Mouse (Mus musculus): ENCODE measurements at regions not wholly inside any gene's neighbourhood (a gene's known extent, or its start where the extent isn't known, plus 50 kb on each side); places are given as distances from the start of the nearest gene placed in this dataset.
A peak's percentile ranks its signal among the peaks of the same experiment; 100 is the strongest.

DNA sequence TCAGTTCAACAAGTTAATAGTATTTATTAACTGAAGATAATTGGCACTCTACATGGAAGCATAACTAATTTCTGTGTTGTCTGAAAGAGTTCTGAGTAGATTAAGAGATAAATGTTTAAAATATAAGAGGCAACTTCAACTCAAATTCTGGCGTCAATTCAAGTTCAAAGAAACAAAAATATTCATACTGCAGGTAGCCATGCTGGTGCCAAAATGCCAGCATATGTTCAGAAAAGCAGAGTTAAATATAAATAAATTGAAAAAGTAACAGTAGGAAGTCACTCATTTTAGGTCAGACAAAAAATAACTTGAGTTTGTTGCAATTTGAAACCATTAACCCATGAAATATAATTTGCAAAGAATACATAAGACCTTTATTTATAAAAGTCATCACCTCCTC is 1786.5 kb downstream of the Olfm4 start:
- Histone ChIP-seq H3K9ac (ENCODE audit: low read length) (no peak overlapping the region), H3K4me2 (ENCODE audit: low read depth, low read length, severe bottlenecking) (no peak overlapping the region), H3K4me1 (replicated peaks; ENCODE audit: control insufficient read depth, insufficient read depth, low read length) (no peaks in the 10 kb centered on the region), H3K4me3 (ENCODE audit: low read depth, low read length) (no peak overlapping the region), H3K27ac (ENCODE audit: low read depth, low read length) (no peak overlapping the region), H3K27me3 (ENCODE audit: control insufficient read depth, insufficient read depth, low read length) (no peaks in the 10 kb centered on the region), H3K9me3 (ENCODE audit: control insufficient read depth, low read length) (no peaks in the 10 kb centered on the region), H3K36me3 (ENCODE audit: control insufficient read depth, insufficient read depth, low read length) (no peaks in the 10 kb centered on the region)
- DNase-seq (ENCODE audit: low spot score) (no peak), ATAC-seq (replicated peaks; ENCODE audit: low FRiP score) (no peak)
- WGBS: 86% methylated on average over 1 of the region's 1 CpGs

DNA sequence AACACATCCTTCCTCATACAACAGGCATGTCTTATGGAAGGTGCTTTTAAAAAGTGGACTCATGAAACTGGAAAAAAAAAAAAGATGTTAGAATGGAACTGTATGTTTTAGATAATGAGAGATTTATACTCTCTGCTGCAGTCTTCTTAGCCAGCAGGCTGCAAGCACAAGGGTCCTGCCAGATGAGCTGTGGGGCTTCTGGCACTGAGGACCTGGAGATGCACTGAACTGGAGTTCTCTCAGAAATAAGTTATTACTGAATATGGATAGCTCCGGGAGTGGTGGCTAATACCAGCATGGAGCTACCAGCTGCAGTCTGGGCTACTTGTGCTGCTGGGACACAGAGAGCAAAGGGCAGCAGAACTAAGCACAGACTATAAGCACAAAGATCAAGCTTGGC is 1787.9 kb downstream of the Olfm4 start:
- Histone ChIP-seq H3K4me1 (replicated peaks; ENCODE audit: control insufficient read depth, insufficient read depth, low read length) (no peaks in the 10 kb centered on the region), H3K27ac (ENCODE audit: low read depth, low read length) (no peak overlapping the region), H3K9me3 (ENCODE audit: control insufficient read depth, low read length) (no peaks in the 10 kb centered on the region), H3K4me2 (ENCODE audit: low read depth, low read length, severe bottlenecking) (no peak overlapping the region), H3K4me3 (ENCODE audit: low read depth, low read length) (no peak overlapping the region), H3K9ac (ENCODE audit: low read length) (no peak overlapping the region), H3K27me3 (ENCODE audit: control insufficient read depth, insufficient read depth, low read length) (no peaks in the 10 kb centered on the region), H3K36me3 (ENCODE audit: control insufficient read depth, insufficient read depth, low read length) (no peaks in the 10 kb centered on the region)
- no peak for ATAC-seq (replicated peaks; ENCODE audit: low FRiP score)
- 94% methylated on average over 1 of the region's 1 CpGs for WGBS
- DNase-seq (ENCODE audit: low spot score): no peak

DNA sequence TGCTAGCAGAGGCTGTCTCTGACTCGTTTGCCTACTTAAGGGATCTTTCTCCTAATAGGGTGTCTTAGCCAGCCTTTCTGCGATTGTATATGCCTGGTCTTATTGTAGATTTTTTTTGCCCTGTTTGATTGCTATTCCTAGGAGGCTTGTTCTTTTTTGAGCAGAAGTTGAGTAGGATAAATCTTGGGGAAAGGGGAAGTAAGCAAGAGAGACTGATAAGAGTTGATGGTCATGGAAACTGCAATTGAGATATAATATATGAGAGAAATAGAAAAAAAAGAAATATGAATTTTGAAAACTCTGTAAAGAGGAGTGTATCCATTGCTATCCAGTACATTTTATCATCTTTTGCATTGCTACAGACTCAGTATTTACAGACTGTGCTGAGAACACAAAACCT is 1805.0 kb downstream of the Olfm4 start:
- 74% methylated on average over 2 of the region's 2 CpGs for WGBS
- H3K27me3 ChIP-seq (ENCODE audit: control insufficient read depth, insufficient read depth, low read length): no peaks in the 10 kb centered on the region
- no peaks in the 10 kb centered on the region for H3K36me3 ChIP-seq (ENCODE audit: control insufficient read depth, insufficient read depth, low read length)
- H3K4me2 ChIP-seq (ENCODE audit: low read depth, low read length, severe bottlenecking): no peak overlapping the region
- DNase-seq (ENCODE audit: low spot score): no peak
- no peak for ATAC-seq (replicated peaks; ENCODE audit: low FRiP score)
- no peak overlapping the region for H3K27ac ChIP-seq (ENCODE audit: low read depth, low read length)
- no peak overlapping the region for H3K9ac ChIP-seq (ENCODE audit: low read length)
- H3K9me3 ChIP-seq (ENCODE audit: control insufficient read depth, low read length): no peaks in the 10 kb centered on the region
- no peaks in the 10 kb centered on the region for H3K4me1 ChIP-seq (replicated peaks; ENCODE audit: control insufficient read depth, insufficient read depth, low read length)
- no peak overlapping the region for H3K4me3 ChIP-seq (ENCODE audit: low read depth, low read length)

DNA sequence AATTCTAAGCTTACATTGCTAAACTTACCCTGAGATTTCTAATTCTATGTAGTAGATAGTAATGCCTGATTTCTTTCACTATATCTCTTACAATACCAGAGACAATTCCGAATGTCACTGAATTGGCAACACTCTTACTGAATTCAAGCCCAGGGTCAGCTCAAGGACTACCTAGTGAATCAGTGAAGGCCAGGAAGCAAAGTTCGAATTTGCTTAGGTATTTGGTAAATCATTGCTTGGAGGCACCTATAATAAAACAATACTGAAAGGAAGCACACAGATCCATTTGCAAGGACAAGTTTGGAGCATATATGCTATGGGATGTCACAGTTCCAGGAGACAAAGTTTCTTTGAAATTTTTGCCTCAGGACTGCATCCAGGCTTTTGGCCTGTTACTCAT is 1839.9 kb downstream of the Olfm4 start:
- Histone ChIP-seq H3K27ac (ENCODE audit: low read depth, low read length) (no peak overlapping the region), H3K9me3 (ENCODE audit: control insufficient read depth, low read length) (no peaks in the 10 kb centered on the region), H3K27me3 (ENCODE audit: control insufficient read depth, insufficient read depth, low read length) (no peaks in the 10 kb centered on the region), H3K9ac (ENCODE audit: low read length) (no peak overlapping the region), H3K36me3 (ENCODE audit: control insufficient read depth, insufficient read depth, low read length) (no peaks in the 10 kb centered on the region), H3K4me3 (ENCODE audit: low read depth, low read length) (no peak overlapping the region), H3K4me1 (replicated peaks; ENCODE audit: control insufficient read depth, insufficient read depth, low read length) (no peaks in the 10 kb centered on the region), H3K4me2 (ENCODE audit: low read depth, low read length, severe bottlenecking) (no peak overlapping the region)
- whole genome bisulfite sequencing: 92% methylated on average over 2 of the region's 2 CpGs
- DNase-seq (ENCODE audit: low spot score) (no peak), ATAC-seq (replicated peaks; ENCODE audit: low FRiP score) (no peak)

DNA sequence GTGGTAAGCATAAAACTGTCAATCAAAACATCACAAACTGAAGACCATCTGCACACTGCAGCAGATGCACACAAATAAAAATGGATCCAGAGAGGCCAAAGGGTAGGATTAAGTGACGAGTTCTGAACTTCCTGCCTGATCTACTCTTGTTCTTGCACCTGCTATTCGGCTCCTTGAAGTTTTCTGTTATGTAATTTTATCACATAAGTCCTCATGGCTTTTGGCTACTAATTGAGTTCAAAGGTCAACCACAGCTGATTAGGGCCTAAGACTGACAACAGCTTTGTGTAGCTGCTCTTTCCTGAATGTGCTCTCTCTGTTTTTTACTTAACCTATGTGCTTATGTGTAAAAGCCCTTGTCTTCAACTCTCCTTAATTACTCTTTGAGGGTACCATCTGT is 1874.7 kb downstream of the Olfm4 start:
- Histone ChIP-seq H3K27me3 (ENCODE audit: control insufficient read depth, insufficient read depth, low read length) (no peaks in the 10 kb centered on the region), H3K4me3 (ENCODE audit: low read depth, low read length) (no peak overlapping the region), H3K9me3 (ENCODE audit: control insufficient read depth, low read length) (no peaks in the 10 kb centered on the region), H3K9ac (ENCODE audit: low read length) (no peak overlapping the region), H3K4me1 (replicated peaks; ENCODE audit: control insufficient read depth, insufficient read depth, low read length) (no peaks in the 10 kb centered on the region), H3K36me3 (ENCODE audit: control insufficient read depth, insufficient read depth, low read length) (no peaks in the 10 kb centered on the region), H3K4me2 (ENCODE audit: low read depth, low read length, severe bottlenecking) (no peak overlapping the region), H3K27ac (ENCODE audit: low read depth, low read length) (no peak overlapping the region)
- no peak for DNase-seq (ENCODE audit: low spot score)
- WGBS: 18% methylated on average over 2 of the region's 2 CpGs
- peak; percentile 53 for ATAC-seq (replicated peaks; ENCODE audit: low FRiP score)

DNA sequence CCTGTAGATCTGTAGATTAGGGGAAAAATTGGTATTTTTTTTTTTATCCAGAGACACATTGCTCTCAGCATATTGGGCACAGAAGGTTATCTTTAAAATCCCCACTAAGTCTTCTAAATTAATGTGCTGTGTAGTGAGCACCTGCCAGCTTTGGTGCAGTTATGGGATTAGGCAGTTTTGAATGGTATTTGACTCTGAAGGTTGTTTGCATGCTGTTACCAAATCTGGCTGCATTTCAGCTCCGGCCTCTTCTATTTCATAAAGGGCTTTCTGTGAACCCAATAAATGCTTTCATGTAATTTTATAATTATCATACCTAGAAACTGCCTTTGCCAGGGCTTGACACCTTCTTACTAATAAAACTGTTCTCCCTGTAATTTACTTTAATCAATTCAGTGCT is 1886.5 kb downstream of the Olfm4 start:
- no peak overlapping the region for H3K9ac ChIP-seq (ENCODE audit: low read length)
- WGBS: 57% methylated on average over 1 of the region's 1 CpGs
- H3K9me3 ChIP-seq (ENCODE audit: control insufficient read depth, low read length): no peaks in the 10 kb centered on the region
- no peak overlapping the region for H3K4me2 ChIP-seq (ENCODE audit: low read depth, low read length, severe bottlenecking)
- ATAC-seq (replicated peaks; ENCODE audit: low FRiP score) (no peak), DNase-seq (ENCODE audit: low spot score) (no peak)
- no peaks in the 10 kb centered on the region for H3K36me3 ChIP-seq (ENCODE audit: control insufficient read depth, insufficient read depth, low read length)
- no peaks in the 10 kb centered on the region for H3K4me1 ChIP-seq (replicated peaks; ENCODE audit: control insufficient read depth, insufficient read depth, low read length)
- H3K4me3 ChIP-seq (ENCODE audit: low read depth, low read length): no peak overlapping the region
- no peaks in the 10 kb centered on the region for H3K27me3 ChIP-seq (ENCODE audit: control insufficient read depth, insufficient read depth, low read length)
- H3K27ac ChIP-seq (ENCODE audit: low read depth, low read length): no peak overlapping the region

Data from forebrain, embryonic 11.5 days (tissue).